Mouse (Mus musculus): ENCODE measurements around the gene Zscan2. TPM values are rescaled to one million over a fixed set of nuclear protein-coding genes. Genes with fewer than 3 reads are reported as not detected.

The Zscan2 gene
- polyA plus RNA-seq, 1 experiment from 2014 or later, result 4.5 TPM

DNA sequence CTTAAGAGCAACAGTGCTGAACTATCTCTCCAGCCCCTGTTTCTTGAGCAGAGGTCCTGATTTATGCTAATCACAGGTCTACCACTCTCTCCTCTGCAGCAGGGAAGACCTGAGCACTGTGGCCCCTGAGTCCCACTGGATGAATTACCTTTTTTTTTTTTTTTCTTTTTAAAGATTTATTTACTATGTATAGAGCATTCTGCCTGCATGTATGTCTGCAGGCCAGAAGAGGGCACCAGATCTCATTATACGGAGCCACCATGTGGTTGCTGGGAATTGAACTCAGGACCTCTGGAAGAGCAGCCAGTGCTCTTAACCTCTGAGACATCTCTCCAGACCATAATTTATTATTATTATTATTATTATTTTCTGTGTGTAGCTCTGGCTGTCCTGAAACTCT lies 24.9 kb downstream of the Zscan2 start:
- H3K4me1 ChIP-seq (ENCODE audit: control insufficient read depth, insufficient read depth, low read length), result no peaks in the 10 kb centered on the region
- H3K27ac ChIP-seq (ENCODE audit: low read depth, low read length), result no peak overlapping the region
- H3K9ac ChIP-seq (replicated peaks; ENCODE audit: low read depth, low read length), result no peak overlapping the region
- no peak overlapping the region for H3K4me3 ChIP-seq (ENCODE audit: low read depth, low read length)
- no peaks in the 10 kb centered on the region for H3K9me3 ChIP-seq (ENCODE audit: control insufficient read depth, low read length)
- no peaks in the 10 kb centered on the region for H3K27me3 ChIP-seq (ENCODE audit: control insufficient read depth, insufficient read depth, low read length)
- ATAC-seq (ENCODE audit: low read depth), result no peak
- 27% methylated on average over 1 of the region's 1 CpGs for WGBS
- H3K36me3 ChIP-seq (ENCODE audit: control insufficient read depth, insufficient read depth, low read length), result no peaks in the 10 kb centered on the region
- H3K4me2 ChIP-seq (ENCODE audit: low read depth, low read length), result no peak overlapping the region

DNA sequence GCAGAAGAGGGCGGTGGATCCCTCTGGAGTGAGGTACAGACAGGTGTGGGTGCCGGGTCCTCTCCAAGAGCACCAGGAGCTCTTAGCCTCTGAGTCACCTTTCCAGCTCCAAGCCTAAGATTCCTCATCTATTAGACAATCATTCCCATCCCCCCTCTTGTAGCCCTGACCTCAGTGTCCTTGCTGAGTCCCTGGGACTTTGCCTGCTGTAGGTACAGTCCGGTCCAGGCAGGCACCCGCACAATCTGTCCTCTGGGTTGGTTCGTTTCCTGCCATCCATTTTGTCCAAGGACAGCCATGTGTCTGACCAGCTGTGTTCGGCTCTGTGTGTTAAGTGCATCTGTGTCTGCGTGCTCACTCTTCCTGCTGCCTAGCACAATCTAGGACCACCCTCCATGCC lies 27.9 kb downstream of the Zscan2 start:
- H3K4me3 ChIP-seq (ENCODE audit: low read depth, low read length), result no peak overlapping the region
- no peaks in the 10 kb centered on the region for H3K9me3 ChIP-seq (ENCODE audit: control insufficient read depth, low read length)
- peak overlapping the region; percentile 3; the same call in 1 of the 2 replicates for H3K27ac ChIP-seq (ENCODE audit: low read depth, low read length)
- 57% methylated on average over 7 of the region's 7 CpGs for WGBS
- ATAC-seq (ENCODE audit: low read depth), result peak; percentile 23; the same call in 1 of the 2 replicates
- H3K27me3 ChIP-seq (ENCODE audit: control insufficient read depth, insufficient read depth, low read length), result no peaks in the 10 kb centered on the region
- peaks cover 24% of the 10 kb centered on the region for H3K36me3 ChIP-seq (ENCODE audit: control insufficient read depth, insufficient read depth, low read length)
- no peak overlapping the region for H3K4me2 ChIP-seq (ENCODE audit: low read depth, low read length)
- no peak overlapping the region for H3K9ac ChIP-seq (replicated peaks; ENCODE audit: low read depth, low read length)
- H3K4me1 ChIP-seq (ENCODE audit: control insufficient read depth, insufficient read depth, low read length), result no peaks in the 10 kb centered on the region

GRCm38 (mm10) chr7:80889021-80889511 lies 28.3 kb downstream of the Zscan2 start:
- WGBS, result 35% methylated on average over 9 of the region's 9 CpGs
- peak overlapping the region; percentile 3; the same call in 1 of the 2 replicates for H3K27ac ChIP-seq (ENCODE audit: low read depth, low read length)
- H3K4me3 ChIP-seq (ENCODE audit: low read depth, low read length), result no peak overlapping the region
- ATAC-seq (ENCODE audit: low read depth), result peak; percentile 80
- H3K9me3 ChIP-seq (ENCODE audit: control insufficient read depth, low read length), result no peaks in the 10 kb centered on the region
- H3K27me3 ChIP-seq (ENCODE audit: control insufficient read depth, insufficient read depth, low read length), result no peaks in the 10 kb centered on the region
- H3K9ac ChIP-seq (replicated peaks; ENCODE audit: low read depth, low read length), result no peak overlapping the region
- H3K4me2 ChIP-seq (ENCODE audit: low read depth, low read length), result no peak overlapping the region
- H3K36me3 ChIP-seq (ENCODE audit: control insufficient read depth, insufficient read depth, low read length), result peaks cover 28% of the 10 kb centered on the region
- H3K4me1 ChIP-seq (ENCODE audit: control insufficient read depth, insufficient read depth, low read length), result no peaks in the 10 kb centered on the region

DNA sequence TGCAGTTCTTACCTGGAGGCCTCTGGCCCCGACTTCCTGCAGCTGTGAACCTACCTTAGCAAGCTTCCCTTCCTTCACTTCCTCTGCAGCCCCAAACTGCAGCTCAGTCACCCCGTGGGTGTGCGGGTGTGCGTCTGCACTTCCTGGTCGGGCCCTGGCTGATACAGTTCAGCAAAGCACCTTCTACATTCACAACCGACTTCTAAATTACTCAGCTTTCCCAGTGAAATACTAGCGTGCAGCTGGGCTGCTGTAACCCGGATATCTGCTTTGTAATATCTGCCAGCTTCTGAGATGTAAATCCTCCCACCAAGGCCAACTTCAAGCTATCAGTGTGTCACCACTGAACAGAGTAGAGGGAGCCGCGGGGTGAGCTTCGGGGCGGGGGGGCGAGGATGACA lies 29.1 kb downstream of the Zscan2 start:
- H3K36me3 ChIP-seq (ENCODE audit: control insufficient read depth, insufficient read depth, low read length), result peaks cover 32% of the 10 kb centered on the region
- H3K27me3 ChIP-seq (ENCODE audit: control insufficient read depth, insufficient read depth, low read length), result no peaks in the 10 kb centered on the region
- no peaks in the 10 kb centered on the region for H3K9me3 ChIP-seq (ENCODE audit: control insufficient read depth, low read length)
- 82% methylated on average over 13 of the region's 13 CpGs for WGBS
- H3K4me3 ChIP-seq (ENCODE audit: low read depth, low read length), result no peak overlapping the region
- H3K4me1 ChIP-seq (ENCODE audit: control insufficient read depth, insufficient read depth, low read length), result no peaks in the 10 kb centered on the region
- no peak for ATAC-seq (ENCODE audit: low read depth)
- H3K9ac ChIP-seq (replicated peaks; ENCODE audit: low read depth, low read length), result no peak overlapping the region
- H3K4me2 ChIP-seq (ENCODE audit: low read depth, low read length), result no peak overlapping the region
- no peak overlapping the region; the same call in 1 of the 2 replicates for H3K27ac ChIP-seq (ENCODE audit: low read depth, low read length)

- H3K4me1 ChIP-seq (ENCODE audit: control insufficient read depth, insufficient read depth, low read length), result no peaks in the 10 kb centered on the region
- H3K36me3 ChIP-seq (ENCODE audit: control insufficient read depth, insufficient read depth, low read length), result peaks cover 40% of the 10 kb centered on the region
- H3K27me3 ChIP-seq (ENCODE audit: control insufficient read depth, insufficient read depth, low read length), result no peaks in the 10 kb centered on the region
- no peak overlapping the region for H3K4me3 ChIP-seq (ENCODE audit: low read depth, low read length)
- H3K9ac ChIP-seq (replicated peaks; ENCODE audit: low read depth, low read length), result no peak overlapping the region
- no peak for ATAC-seq (ENCODE audit: low read depth)
- no peaks in the 10 kb centered on the region for H3K9me3 ChIP-seq (ENCODE audit: control insufficient read depth, low read length)
- no peak overlapping the region for H3K4me2 ChIP-seq (ENCODE audit: low read depth, low read length)
- H3K27ac ChIP-seq (ENCODE audit: low read depth, low read length), result 0 out of 2 replicates have a peak overlapping the region, but pooled peaks have one; percentile 16
- 94% methylated on average over 15 of the region's 15 CpGs for WGBS
These were observed 32.5 kb downstream of the Zscan2 start for GRCm38 (mm10) chr7:80893086-80893752.

GRCm38 (mm10) chr7:80893753-80894129 lies 33.0 kb downstream of the Zscan2 start:
- ATAC-seq (ENCODE audit: low read depth), result no peak
- Histone ChIP-seq H3K36me3 (ENCODE audit: control insufficient read depth, insufficient read depth, low read length) (peaks cover 40% of the 10 kb centered on the region), H3K4me2 (ENCODE audit: low read depth, low read length) (no peak overlapping the region), H3K9me3 (ENCODE audit: control insufficient read depth, low read length) (no peaks in the 10 kb centered on the region), H3K4me3 (ENCODE audit: low read depth, low read length) (no peak overlapping the region), H3K4me1 (ENCODE audit: control insufficient read depth, insufficient read depth, low read length) (no peaks in the 10 kb centered on the region), H3K27me3 (ENCODE audit: control insufficient read depth, insufficient read depth, low read length) (no peaks in the 10 kb centered on the region), H3K27ac (ENCODE audit: low read depth, low read length) (0 out of 2 replicates have a peak overlapping the region, but pooled peaks have one; percentile 16), H3K9ac (replicated peaks; ENCODE audit: low read depth, low read length) (no peak overlapping the region)
- 63% methylated on average over 6 of the region's 6 CpGs for WGBS

GRCm38 (mm10) chr7:80894196-80894595 lies 33.5 kb downstream of the Zscan2 start:
- WGBS, result 87% methylated on average over 7 of the region's 7 CpGs
- no peaks in the 10 kb centered on the region for H3K27me3 ChIP-seq (ENCODE audit: control insufficient read depth, insufficient read depth, low read length)
- H3K4me1 ChIP-seq (ENCODE audit: control insufficient read depth, insufficient read depth, low read length), result no peaks in the 10 kb centered on the region
- no peaks in the 10 kb centered on the region for H3K9me3 ChIP-seq (ENCODE audit: control insufficient read depth, low read length)
- no peak overlapping the region for H3K4me2 ChIP-seq (ENCODE audit: low read depth, low read length)
- H3K9ac ChIP-seq (replicated peaks; ENCODE audit: low read depth, low read length), result no peak overlapping the region
- no peak for ATAC-seq (ENCODE audit: low read depth)
- no peak overlapping the region for H3K4me3 ChIP-seq (ENCODE audit: low read depth, low read length)
- peaks cover 40% of the 10 kb centered on the region for H3K36me3 ChIP-seq (ENCODE audit: control insufficient read depth, insufficient read depth, low read length)
- H3K27ac ChIP-seq (ENCODE audit: low read depth, low read length), result no peak overlapping the region

- Histone ChIP-seq H3K9ac (replicated peaks; ENCODE audit: low read depth, low read length) (no peak overlapping the region), H3K4me3 (ENCODE audit: low read depth, low read length) (no peak overlapping the region), H3K27me3 (ENCODE audit: control insufficient read depth, insufficient read depth, low read length) (no peaks in the 10 kb centered on the region), H3K36me3 (ENCODE audit: control insufficient read depth, insufficient read depth, low read length) (peaks cover 40% of the 10 kb centered on the region), H3K27ac (ENCODE audit: low read depth, low read length) (no peak overlapping the region), H3K4me1 (ENCODE audit: control insufficient read depth, insufficient read depth, low read length) (0 out of 2 replicates have a peak, but pooled peaks cover 3% of the 10 kb centered on the region), H3K4me2 (ENCODE audit: low read depth, low read length) (no peak overlapping the region), H3K9me3 (ENCODE audit: control insufficient read depth, low read length) (no peaks in the 10 kb centered on the region)
- 92% methylated on average over 14 of the region's 14 CpGs for WGBS
- no peak for ATAC-seq (ENCODE audit: low read depth)
These were observed 34.2 kb downstream of the Zscan2 start for GRCm38 (mm10) chr7:80894815-80895519.

GRCm38 (mm10) chr7:80897134-80897533 lies 36.4 kb downstream of the Zscan2 start:
- no peaks in the 10 kb centered on the region for H3K27me3 ChIP-seq (ENCODE audit: control insufficient read depth, insufficient read depth, low read length)
- no peak for ATAC-seq (ENCODE audit: low read depth)
- H3K27ac ChIP-seq (ENCODE audit: low read depth, low read length), result no peak overlapping the region
- H3K4me1 ChIP-seq (ENCODE audit: control insufficient read depth, insufficient read depth, low read length), result peaks cover 17% of the 10 kb centered on the region; the same call in 1 of the 2 replicates
- no peak overlapping the region for H3K4me2 ChIP-seq (ENCODE audit: low read depth, low read length)
- H3K9me3 ChIP-seq (ENCODE audit: control insufficient read depth, low read length), result no peaks in the 10 kb centered on the region
- peaks cover 31% of the 10 kb centered on the region for H3K36me3 ChIP-seq (ENCODE audit: control insufficient read depth, insufficient read depth, low read length)
- H3K9ac ChIP-seq (replicated peaks; ENCODE audit: low read depth, low read length), result no peak overlapping the region
- H3K4me3 ChIP-seq (ENCODE audit: low read depth, low read length), result no peak overlapping the region
- WGBS, result 83% methylated on average over 7 of the region's 7 CpGs

Data from neural tube, embryonic 14.5 days (tissue).